Mouse (Mus musculus): ENCODE measurements at regions not wholly inside any gene's neighbourhood (a gene's known extent, or its start where the extent isn't known, plus 50 kb on each side); places are given as distances from the start of the nearest gene placed in this dataset.
A peak's percentile ranks its signal among the peaks of the same experiment; 100 is the strongest.

- no peaks in the 10 kb centered on the region for H3K27me3 ChIP-seq (ENCODE audit: control insufficient read depth, insufficient read depth, low read length)
- no peak overlapping the region for H3K27ac ChIP-seq (ENCODE audit: control insufficient read depth, insufficient read depth, low read depth, low read length)
- no peaks in the 10 kb centered on the region for H3K4me1 ChIP-seq (ENCODE audit: control insufficient read depth, insufficient read depth, low read length)
- no peak for TF ChIP-seq CTCF (IDR thresholded peaks at IDR 0.05; ENCODE audit: control insufficient read depth, insufficient read depth, insufficient replicate concordance, low read depth, low read length)
- no peak for TF ChIP-seq POLR2A (IDR thresholded peaks at IDR 0.05; ENCODE audit: control insufficient read depth, low read depth, low read length)
- no peak overlapping the region for H3K4me3 ChIP-seq (ENCODE audit: control insufficient read depth, low read depth, low read length)
- no peaks in the 10 kb centered on the region for H3K36me3 ChIP-seq (ENCODE audit: control insufficient read depth, insufficient read depth, low read length)
These were observed 970.3 kb downstream of the Cdh11 start for GRCm38 (mm10) chr8:101815121-101815520.

DNA sequence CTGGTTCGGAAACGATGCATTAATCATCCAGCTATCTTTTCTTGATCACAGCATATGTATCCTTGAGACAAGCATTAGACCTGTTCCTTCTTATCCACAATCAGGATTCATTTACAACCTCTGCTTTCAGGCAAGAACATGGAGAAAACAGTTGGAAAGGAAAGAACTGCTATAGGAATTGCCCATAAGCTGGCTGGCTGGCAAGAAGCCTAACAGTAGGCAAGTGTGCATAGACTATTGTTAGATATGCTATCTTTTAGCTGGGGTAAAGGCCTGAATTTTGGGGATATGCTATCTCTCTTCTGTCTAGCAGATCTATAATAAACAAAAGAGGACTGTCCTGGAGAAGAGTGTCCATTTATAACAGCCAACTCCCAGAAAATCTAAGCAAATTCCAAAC, 981.9 kb downstream of the Cdh11 start:
- Histone ChIP-seq H3K27ac (ENCODE audit: control insufficient read depth, insufficient read depth, low read depth, low read length) (no peak overlapping the region), H3K36me3 (ENCODE audit: control insufficient read depth, insufficient read depth, low read length) (no peaks in the 10 kb centered on the region), H3K27me3 (ENCODE audit: control insufficient read depth, insufficient read depth, low read length) (no peaks in the 10 kb centered on the region), H3K4me3 (ENCODE audit: control insufficient read depth, low read depth, low read length) (no peak overlapping the region), H3K4me1 (ENCODE audit: control insufficient read depth, insufficient read depth, low read length) (no peaks in the 10 kb centered on the region)
- no peak for TF ChIP-seq CTCF (IDR thresholded peaks at IDR 0.05; ENCODE audit: control insufficient read depth, insufficient read depth, insufficient replicate concordance, low read depth, low read length)
- TF ChIP-seq POLR2A (IDR thresholded peaks at IDR 0.05; ENCODE audit: control insufficient read depth, low read depth, low read length) = no peak

GRCm38 (mm10) chr8:101802119-101802518, 983.3 kb downstream of the Cdh11 start:
- Histone ChIP-seq H3K36me3 (ENCODE audit: control insufficient read depth, insufficient read depth, low read length) (no peaks in the 10 kb centered on the region), H3K27ac (ENCODE audit: control insufficient read depth, insufficient read depth, low read depth, low read length) (no peak overlapping the region), H3K4me1 (ENCODE audit: control insufficient read depth, insufficient read depth, low read length) (no peaks in the 10 kb centered on the region), H3K4me3 (ENCODE audit: control insufficient read depth, low read depth, low read length) (no peak overlapping the region), H3K27me3 (ENCODE audit: control insufficient read depth, insufficient read depth, low read length) (no peaks in the 10 kb centered on the region)
- TF ChIP-seq CTCF (IDR thresholded peaks at IDR 0.05; ENCODE audit: control insufficient read depth, insufficient read depth, insufficient replicate concordance, low read depth, low read length) (no peak), POLR2A (IDR thresholded peaks at IDR 0.05; ENCODE audit: control insufficient read depth, low read depth, low read length) (no peak)

DNA sequence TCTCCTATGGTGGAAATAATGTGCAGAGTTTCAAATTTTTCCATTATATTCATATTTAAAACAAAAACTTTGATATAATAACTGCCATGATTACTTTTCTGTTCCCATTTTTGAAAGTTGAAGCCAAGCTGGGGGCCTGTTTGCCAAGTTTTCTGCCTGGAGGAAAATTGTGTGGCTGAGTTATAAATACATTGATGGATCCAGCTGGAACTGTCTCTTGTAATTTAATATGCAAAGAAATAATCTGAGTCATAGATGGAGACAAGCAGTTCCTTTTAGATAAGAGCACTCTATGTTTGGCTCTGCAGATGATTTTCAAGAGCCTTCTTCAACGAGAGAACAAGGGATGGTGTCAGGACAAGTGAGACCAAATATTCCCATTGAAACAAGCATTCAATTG, 994.7 kb downstream of the Cdh11 start:
- H3K4me1 ChIP-seq (ENCODE audit: control insufficient read depth, insufficient read depth, low read length) = no peaks in the 10 kb centered on the region
- no peak for TF ChIP-seq CTCF (IDR thresholded peaks at IDR 0.05; ENCODE audit: control insufficient read depth, insufficient read depth, insufficient replicate concordance, low read depth, low read length)
- TF ChIP-seq POLR2A (IDR thresholded peaks at IDR 0.05; ENCODE audit: control insufficient read depth, low read depth, low read length) = no peak
- no peaks in the 10 kb centered on the region for H3K36me3 ChIP-seq (ENCODE audit: control insufficient read depth, insufficient read depth, low read length)
- no peaks in the 10 kb centered on the region for H3K27me3 ChIP-seq (ENCODE audit: control insufficient read depth, insufficient read depth, low read length)
- no peak overlapping the region for H3K4me3 ChIP-seq (ENCODE audit: control insufficient read depth, low read depth, low read length)
- H3K27ac ChIP-seq (ENCODE audit: control insufficient read depth, insufficient read depth, low read depth, low read length) = no peak overlapping the region

- no peaks in the 10 kb centered on the region for H3K27me3 ChIP-seq (ENCODE audit: control insufficient read depth, insufficient read depth, low read length)
- H3K36me3 ChIP-seq (ENCODE audit: control insufficient read depth, insufficient read depth, low read length) = no peaks in the 10 kb centered on the region
- no peaks in the 10 kb centered on the region for H3K4me1 ChIP-seq (ENCODE audit: control insufficient read depth, insufficient read depth, low read length)
- TF ChIP-seq CTCF (IDR thresholded peaks at IDR 0.05; ENCODE audit: control insufficient read depth, insufficient read depth, insufficient replicate concordance, low read depth, low read length) (no peak), POLR2A (IDR thresholded peaks at IDR 0.05; ENCODE audit: control insufficient read depth, low read depth, low read length) (no peak)
- no peak overlapping the region for H3K27ac ChIP-seq (ENCODE audit: control insufficient read depth, insufficient read depth, low read depth, low read length)
- H3K4me3 ChIP-seq (ENCODE audit: control insufficient read depth, low read depth, low read length) = no peak overlapping the region
These were observed 998.6 kb downstream of the Cdh11 start for GRCm38 (mm10) chr8:101786876-101787275.

GRCm38 (mm10) chr8:101782556-101782955, 1002.9 kb downstream of the Cdh11 start:
- no peaks in the 10 kb centered on the region for H3K27me3 ChIP-seq (ENCODE audit: control insufficient read depth, insufficient read depth, low read length)
- no peaks in the 10 kb centered on the region for H3K36me3 ChIP-seq (ENCODE audit: control insufficient read depth, insufficient read depth, low read length)
- H3K27ac ChIP-seq (ENCODE audit: control insufficient read depth, insufficient read depth, low read depth, low read length) = no peak overlapping the region
- no peaks in the 10 kb centered on the region for H3K4me1 ChIP-seq (ENCODE audit: control insufficient read depth, insufficient read depth, low read length)
- peak overlapping the region; percentile 67 for H3K4me3 ChIP-seq (ENCODE audit: control insufficient read depth, low read depth, low read length)
- TF ChIP-seq POLR2A (IDR thresholded peaks at IDR 0.05; ENCODE audit: control insufficient read depth, low read depth, low read length) (no peak), CTCF (IDR thresholded peaks at IDR 0.05; ENCODE audit: control insufficient read depth, insufficient read depth, insufficient replicate concordance, low read depth, low read length) (no peak)

DNA sequence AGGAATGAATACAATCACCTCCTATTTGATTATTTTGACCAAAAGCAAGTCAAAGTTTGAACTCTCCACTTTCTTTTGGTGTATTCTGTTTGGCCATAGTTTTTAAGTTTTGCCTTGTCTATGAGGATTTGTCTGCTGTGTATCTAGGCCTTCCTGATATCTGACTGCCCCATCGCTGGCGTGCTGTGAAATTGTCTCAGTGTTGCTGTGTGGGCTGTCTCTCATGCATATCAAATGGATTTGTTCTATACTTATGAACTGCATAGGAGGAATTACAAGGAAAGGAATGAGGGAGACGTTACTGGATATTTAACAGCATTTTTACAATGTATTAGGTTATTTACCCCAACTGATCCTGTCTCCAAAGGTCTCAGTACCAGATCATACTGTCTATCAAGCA, 1003.5 kb downstream of the Cdh11 start:
- TF ChIP-seq POLR2A (IDR thresholded peaks at IDR 0.05; ENCODE audit: control insufficient read depth, low read depth, low read length) (no peak), CTCF (IDR thresholded peaks at IDR 0.05; ENCODE audit: control insufficient read depth, insufficient read depth, insufficient replicate concordance, low read depth, low read length) (no peak)
- Histone ChIP-seq H3K4me3 (ENCODE audit: control insufficient read depth, low read depth, low read length) (no peak overlapping the region), H3K27me3 (ENCODE audit: control insufficient read depth, insufficient read depth, low read length) (no peaks in the 10 kb centered on the region), H3K27ac (ENCODE audit: control insufficient read depth, insufficient read depth, low read depth, low read length) (no peak overlapping the region), H3K36me3 (ENCODE audit: control insufficient read depth, insufficient read depth, low read length) (no peaks in the 10 kb centered on the region), H3K4me1 (ENCODE audit: control insufficient read depth, insufficient read depth, low read length) (no peaks in the 10 kb centered on the region)

DNA sequence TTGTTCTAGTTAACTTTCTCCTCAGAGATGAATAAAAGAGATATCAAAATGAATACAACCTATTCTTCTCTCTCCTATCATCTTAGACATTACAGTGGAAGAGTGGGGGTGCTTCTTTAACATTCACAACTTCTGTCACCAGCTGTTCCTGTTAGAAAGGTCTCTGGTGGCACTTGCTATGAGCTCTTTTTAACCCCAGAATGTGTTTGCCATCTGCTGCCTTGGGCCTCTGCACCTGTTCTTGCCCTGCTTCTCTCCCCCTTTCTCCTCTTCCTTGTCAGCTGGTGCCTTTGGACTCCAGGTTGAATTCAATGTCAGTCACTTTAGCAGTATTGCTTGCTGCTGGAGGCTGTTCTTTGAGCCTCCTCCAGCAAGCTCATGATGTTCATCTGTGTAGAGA, 1005.5 kb downstream of the Cdh11 start:
- Histone ChIP-seq H3K27ac (ENCODE audit: control insufficient read depth, insufficient read depth, low read depth, low read length) (no peak overlapping the region), H3K4me1 (ENCODE audit: control insufficient read depth, insufficient read depth, low read length) (no peaks in the 10 kb centered on the region), H3K27me3 (ENCODE audit: control insufficient read depth, insufficient read depth, low read length) (no peaks in the 10 kb centered on the region), H3K36me3 (ENCODE audit: control insufficient read depth, insufficient read depth, low read length) (no peaks in the 10 kb centered on the region), H3K4me3 (ENCODE audit: control insufficient read depth, low read depth, low read length) (no peak overlapping the region)
- TF ChIP-seq CTCF (IDR thresholded peaks at IDR 0.05; ENCODE audit: control insufficient read depth, insufficient read depth, insufficient replicate concordance, low read depth, low read length) (no peak), POLR2A (IDR thresholded peaks at IDR 0.05; ENCODE audit: control insufficient read depth, low read depth, low read length) (no peak)

Measured in testis, adult 2 months (tissue).